Mouse (Mus musculus) spleen, postnatal 36 days (tissue): ENCODE results near the gene Pisd.
"Not testable (repeated sequence)": the region's sequence is repeated elsewhere in the genome, so short reads cannot be mapped to it uniquely, and the experiment has no call there.

Source experiments
- DNase-seq, 2 experiments: peaks; one replicate each; pipeline ENCODE4 v3.0.0; 2022; ENCODE audit warnings: low spot score in 2 of 2, mixed read lengths in 1 of 2

Pisd gene

DNA sequence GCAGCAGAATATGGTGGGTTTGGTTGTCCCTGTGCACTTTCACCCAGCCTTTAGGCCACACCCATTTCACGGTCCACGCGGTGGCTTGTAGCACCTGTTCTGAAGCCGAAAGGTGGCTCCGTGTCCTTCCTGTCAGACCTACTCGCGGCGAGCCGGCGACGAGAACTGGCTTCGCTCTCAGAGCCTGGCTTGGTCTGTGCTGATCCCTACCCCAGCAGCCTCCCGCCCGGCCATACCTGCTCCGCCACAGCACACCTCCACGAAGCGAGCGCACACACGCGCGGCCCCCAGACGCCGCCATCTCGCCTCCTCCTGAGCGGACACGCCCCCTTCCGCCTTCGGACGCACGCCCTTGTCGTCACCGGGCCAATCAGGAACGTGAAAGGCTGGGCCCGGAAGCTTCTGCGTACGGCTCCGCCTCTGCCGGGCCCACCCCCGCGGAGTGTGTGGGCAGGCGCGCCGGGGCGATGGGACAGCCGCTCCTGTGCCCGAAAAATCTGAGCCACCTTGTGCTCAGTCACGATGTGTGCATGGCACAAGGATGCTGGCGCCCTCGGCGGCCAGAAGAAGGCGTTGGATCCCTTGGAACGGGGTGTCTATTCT is at the start of gene Pisd:
TSS of gene Pisd (minus strand) at position 334 of the 603 bp plus-strand sequence.
- peak; percentile 93 to 94 for DNase-seq

DNA sequence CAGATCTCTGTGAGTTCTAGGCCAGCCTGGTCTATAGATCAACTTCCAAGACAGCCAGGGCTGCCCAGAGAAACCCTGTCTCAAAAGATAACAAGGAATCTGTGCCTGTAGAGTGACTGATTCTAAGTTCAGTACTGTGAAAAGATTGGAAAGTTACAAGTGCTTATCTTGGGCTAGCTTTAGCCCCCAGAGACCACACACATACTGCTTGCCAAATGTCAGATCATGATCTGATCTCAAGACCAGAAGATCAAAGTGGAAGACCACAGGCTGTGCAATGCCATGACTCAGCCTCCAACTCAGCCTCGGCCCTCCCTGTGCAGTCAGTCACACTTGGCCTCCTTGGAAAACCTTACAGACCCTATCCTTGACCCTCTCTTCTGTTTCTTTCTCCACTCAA is 49.1 kb upstream of the Pisd start:
- DNase-seq: no peak

DNA sequence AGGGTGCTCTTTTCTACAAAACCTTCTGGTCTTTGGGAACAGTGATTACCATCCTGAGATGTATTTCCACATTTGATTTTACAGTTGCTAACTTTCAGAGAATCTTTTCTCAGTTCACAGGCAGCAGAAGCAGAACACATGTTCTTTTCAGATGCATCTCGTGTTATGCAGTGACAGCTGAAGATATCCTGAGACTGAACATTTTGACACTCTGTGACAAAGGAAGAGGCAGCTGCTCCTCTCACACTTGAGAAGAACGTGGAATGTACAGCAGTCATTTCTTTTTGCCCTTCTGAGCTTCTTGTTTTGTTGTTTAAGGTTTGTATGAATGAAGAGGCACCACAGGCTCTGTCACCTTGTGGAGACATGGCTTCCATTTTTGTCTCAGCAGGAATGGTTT is 44.6 kb upstream of the Pisd start:
- no peak for DNase-seq

GRCm38 (mm10) chr5:32828766-32829165 is 43.3 kb upstream of the Pisd start:
- not testable (repeated sequence) for DNase-seq

GRCm38 (mm10) chr5:32827009-32827408 is 41.6 kb upstream of the Pisd start, which contains the start of gene Gm20671:
Gene Gm20671, minus strand, starts transcription at chr5:32827109.
- DNase-seq: no peak

DNA sequence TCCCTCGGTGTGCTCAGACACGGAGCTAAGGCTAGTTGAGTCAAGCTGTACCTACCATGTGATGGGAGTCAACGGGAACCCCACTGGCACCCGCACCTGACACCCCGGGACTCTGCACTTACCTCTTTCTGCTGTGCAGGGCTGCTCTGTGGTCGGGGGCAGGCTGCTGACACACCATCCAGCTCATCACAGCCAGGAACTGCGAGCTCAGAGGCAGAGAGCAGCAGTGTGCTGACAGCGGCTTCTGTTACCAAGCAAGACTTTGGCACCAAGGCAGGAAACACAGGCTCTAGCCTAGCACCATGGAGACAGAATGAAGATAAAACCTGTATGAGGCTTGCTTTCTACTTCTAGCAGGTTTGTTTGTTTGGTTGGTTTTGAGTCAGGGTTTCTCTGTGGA is 35.0 kb upstream of the Pisd start:
- DNase-seq: no peak

DNA sequence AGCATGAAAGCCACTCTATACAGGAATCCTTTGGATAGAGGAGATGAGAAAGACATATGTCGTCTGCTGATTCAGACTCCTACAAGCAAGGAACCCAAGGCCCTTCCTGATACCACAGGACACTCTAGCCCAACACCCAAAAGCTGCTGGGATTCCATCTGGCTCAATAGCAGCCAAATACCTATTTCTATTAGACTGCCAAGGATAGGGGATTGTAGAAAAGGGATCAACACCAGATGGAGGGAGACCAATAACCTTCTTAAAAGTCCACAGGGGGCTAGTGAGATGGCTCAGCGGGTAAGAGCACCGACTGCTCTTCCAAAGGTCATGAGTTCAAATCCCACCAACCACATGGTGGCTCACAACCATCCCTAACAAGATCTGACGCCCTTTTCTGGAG is 29.9 kb upstream of the Pisd start:
- DNase-seq: no peak

GRCm38 (mm10) chr5:32786454-32786853 is 1.0 kb upstream of the Pisd start:
- not testable (repeated sequence) for DNase-seq

- DNase-seq: no peak
Observed at GRCm38 (mm10) chr5:32784726-32785125, 720 bp downstream of the Pisd start.

- DNase-seq: no peak
Observed at GRCm38 (mm10) chr5:32781596-32781995, 3.9 kb downstream of the Pisd start.

DNA sequence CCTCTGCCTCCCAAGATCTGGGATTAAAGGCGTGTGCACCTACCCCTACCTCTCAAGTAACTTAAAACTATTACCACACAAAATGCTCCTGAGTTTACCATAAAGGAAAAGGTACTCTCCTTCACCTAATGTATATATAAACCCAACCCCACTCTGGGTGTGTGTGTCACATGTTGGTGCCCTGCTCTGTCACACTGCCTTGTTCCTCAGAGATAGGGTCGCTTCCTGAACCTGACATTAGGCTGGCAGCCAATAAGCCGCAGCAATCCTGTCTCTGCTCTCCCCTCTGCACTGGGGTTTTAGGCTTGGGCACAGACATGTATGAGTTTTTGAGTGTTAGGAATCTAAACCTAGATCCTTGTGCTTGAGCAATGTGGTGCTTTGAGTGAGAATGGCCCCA is 7.3 kb downstream of the Pisd start:
- no peak for DNase-seq

- no peak for DNase-seq
Observed at GRCm38 (mm10) chr5:32772361-32772760, 13.1 kb downstream of the Pisd start.

DNA sequence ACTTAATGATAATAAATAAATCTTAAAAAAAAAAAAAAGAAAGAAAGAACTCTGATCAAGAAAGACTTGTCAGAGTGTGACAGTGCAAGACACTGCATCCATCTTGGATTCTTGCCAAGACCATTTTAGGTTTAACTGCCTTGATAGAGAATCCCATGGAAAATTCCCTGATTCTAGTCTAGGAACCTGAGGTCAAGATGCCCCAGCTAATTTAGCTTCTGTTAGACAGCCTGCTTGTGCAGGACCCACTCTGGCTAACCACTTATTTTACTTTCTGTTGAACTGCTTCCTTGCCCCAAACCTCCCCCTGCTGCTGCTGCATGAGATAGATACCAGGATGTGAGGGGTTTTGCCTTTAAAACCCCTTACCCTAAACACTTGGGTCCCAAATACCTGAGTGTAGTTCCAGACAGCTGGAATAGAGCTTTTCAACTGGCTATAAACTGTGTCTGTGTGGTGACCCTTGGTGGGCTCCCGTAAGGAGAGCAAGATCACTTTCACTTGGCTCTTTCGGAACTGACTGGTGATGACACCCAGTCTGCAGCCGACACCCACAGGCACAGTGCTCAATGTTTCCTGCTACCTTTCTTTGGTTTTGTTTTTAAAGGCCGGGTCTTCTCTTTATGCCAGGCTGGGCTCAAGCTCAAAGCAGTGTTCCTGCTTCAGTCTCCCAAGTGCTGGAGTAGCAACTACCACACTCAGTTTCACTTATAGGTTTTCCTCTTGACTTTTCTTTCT is 17.6 kb downstream of the Pisd start:
- no peak for DNase-seq

- no peak for DNase-seq
Observed at GRCm38 (mm10) chr5:32767004-32767403, 18.4 kb downstream of the Pisd start.

GRCm38 (mm10) chr5:32761566-32762140 is 23.8 kb downstream of the Pisd start:
- DNase-seq: no peak

- DNase-seq: no peak
Observed at GRCm38 (mm10) chr5:32760787-32761186, 24.7 kb downstream of the Pisd start.

DNA sequence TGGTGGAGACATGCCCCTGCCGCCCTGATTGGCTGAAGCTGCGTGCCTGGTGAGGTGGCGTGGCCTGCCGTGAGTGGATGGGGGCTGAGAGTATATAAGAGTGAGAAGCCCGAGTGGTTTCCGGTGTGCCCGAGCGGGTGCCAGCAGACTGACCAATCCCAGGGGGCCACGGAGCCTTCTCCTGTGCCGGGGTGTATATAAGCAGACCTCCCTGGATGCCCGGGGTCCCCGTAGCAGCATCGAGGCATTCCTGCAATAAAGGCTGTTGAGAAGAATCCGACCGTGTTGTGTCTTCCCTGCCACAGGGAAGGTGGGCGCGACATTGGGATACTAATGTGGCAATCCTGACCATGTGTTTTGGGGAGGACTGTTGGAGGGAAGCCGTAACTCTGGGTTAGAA is 25.1 kb downstream of the Pisd start:
- DNase-seq: not testable (repeated sequence)

GRCm38 (mm10) chr5:32759662-32760061 is 25.8 kb downstream of the Pisd start:
- DNase-seq: no peak

- no peak for DNase-seq
Observed at GRCm38 (mm10) chr5:32756141-32756540, 29.3 kb downstream of the Pisd start.

- DNase-seq: no peak
Observed at GRCm38 (mm10) chr5:32751736-32752135, 33.7 kb downstream of the Pisd start.

GRCm38 (mm10) chr5:32748936-32749335 is 36.5 kb downstream of the Pisd start:
- DNase-seq: no peak

GRCm38 (mm10) chr5:32747650-32748375 is 37.6 kb downstream of the Pisd start:
- DNase-seq: peak; percentile 32 to 51
